Mouse (Mus musculus) liver, adult 2 months (tissue): ENCODE data around the gene Pdgfb. TPM values are rescaled to one million over a fixed set of nuclear protein-coding genes. Genes with fewer than 3 reads are reported as not detected.

Experiments
- DNase-seq: peaks from one replicate; pipeline ENCODE4 v3.0.0-alpha.2; 2011; ENCODE audit warnings: low read depth, low spot score; ENCODE audit errors: extremely low read depth
- H3K27ac ChIP-seq: fragments of 200-500 bp; replicated peaks from 2 replicates; pipeline ENCODE4 v1.5.1; 2012; ENCODE audit warnings: low read depth, mild to moderate bottlenecking, control low read depth, inconsistent platforms, low read length; ENCODE audit not compliant: insufficient read depth
- H3K27me3 ChIP-seq: fragments of 200-500 bp; 2 replicates; pipeline ENCODE4 v1.6.1; 2012; ENCODE audit warnings: mild to moderate bottlenecking, moderate library complexity, low read length, inconsistent platforms; ENCODE audit not compliant: control insufficient read depth, insufficient read depth
- H3K36me3 ChIP-seq: fragments of 200-500 bp; 2 replicates; pipeline ENCODE4 v1.6.1; 2012; ENCODE audit warnings: low read length, inconsistent platforms; ENCODE audit not compliant: control insufficient read depth, insufficient read depth
- H3K4me1 ChIP-seq: fragments of 200-500 bp; 2 replicates; pipeline ENCODE4 v1.6.1; 2011; ENCODE audit warnings: low read length; ENCODE audit not compliant: control insufficient read depth, insufficient read depth
- H3K4me3 ChIP-seq: fragments of 200-500 bp; 2 replicates; pipeline ENCODE4 v1.5.1; 2011; ENCODE audit warnings: low read depth, mild to moderate bottlenecking, control low read depth, low read length, moderate library complexity; ENCODE audit not compliant: insufficient read depth
- H3K79me2 ChIP-seq: fragments of 200-500 bp; 2 replicates; pipeline ENCODE4 v1.6.1; 2012; ENCODE audit warnings: inconsistent platforms, mild to moderate bottlenecking, low read length, moderate library complexity; ENCODE audit not compliant: control insufficient read depth, insufficient read depth
- H3K9ac ChIP-seq: fragments of 200-500 bp; 2 replicates; pipeline ENCODE4 v1.6.1; 2012; ENCODE audit warnings: low read depth, mild to moderate bottlenecking, control low read depth, inconsistent platforms, low read length
- CTCF ChIP-seq: fragments of 200-500 bp; IDR thresholded peaks from 2 replicates; pipeline ENCODE4 v1.5.1; 2011; ENCODE audit warnings: low read depth, low read length, control low read depth
- POLR2A ChIP-seq: fragments of 200-500 bp; IDR thresholded peaks from 2 replicates; pipeline ENCODE4 v1.6.1; 2011; ENCODE audit warnings: low read length, control low read depth; ENCODE audit not compliant: insufficient read depth; ENCODE audit errors: extremely low read depth
- WGBS: fragments of 180-500 bp; shearing (Covaris S2); methylation state at CpG from one replicate; pipeline ENCODE4 v1.1.7; 2018; 5-methylcytosine and 5-hydroxymethylcytosine counted together
- polyA plus RNA-seq: library from polyadenylated mRNA; depleted of rRNA; stranded (reverse); fragments of >200 nt; gene quantifications from 2 replicates; pipeline ENCODE4 v1.2.3, GENCODE M21; 2012
- total RNA-seq: library from RNA; depleted of rRNA; stranded (reverse); fragments of >200 nt; gene quantifications from 2 replicates; pipeline ENCODE4 v1.2.3, GENCODE M21; 2014

Gene Pdgfb
- total and polyA plus RNA-seq, 2 experiments: 0.65 to 1.2 TPM

DNA sequence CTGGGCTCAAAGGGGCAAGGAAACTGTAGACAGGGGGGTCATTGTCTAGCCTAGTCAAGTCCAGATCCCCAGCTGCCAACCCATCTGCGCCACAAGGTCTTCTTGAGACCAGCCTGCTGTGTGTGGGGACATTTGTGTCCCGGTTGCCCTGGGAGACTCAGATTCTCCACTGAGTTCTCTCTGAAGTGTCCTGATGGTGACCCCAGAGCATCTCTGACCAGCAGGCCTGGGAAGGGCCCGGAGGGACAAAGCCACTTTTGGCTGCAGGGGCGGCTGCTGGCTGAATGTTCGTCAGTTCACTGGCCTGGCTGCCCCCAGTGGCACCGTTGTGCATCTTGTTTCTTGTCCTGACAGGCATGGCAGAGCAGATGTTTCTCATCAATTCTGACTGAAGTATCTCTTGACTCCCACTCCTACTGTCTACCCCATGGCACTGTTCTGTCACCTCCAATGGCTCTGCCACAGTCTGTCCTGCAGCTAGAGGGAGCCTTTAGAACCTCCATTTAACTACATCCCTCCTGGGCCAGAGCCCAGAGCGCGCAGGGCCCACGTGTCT is 53.3 kb downstream of the Pdgfb start:
- no peak for DNase-seq
- no peak overlapping the region for H3K9ac ChIP-seq
- H3K4me1 ChIP-seq: no peaks in the 10 kb centered on the region
- H3K27ac ChIP-seq: no peak overlapping the region
- TF ChIP-seq POLR2A (no peak), CTCF (no peak)
- H3K79me2 ChIP-seq: no peaks in the 10 kb centered on the region
- 82% methylated on average over 9 of the region's 9 CpGs for WGBS
- no peaks in the 10 kb centered on the region for H3K36me3 ChIP-seq
- no peak overlapping the region for H3K4me3 ChIP-seq
- H3K27me3 ChIP-seq: no peaks in the 10 kb centered on the region

DNA sequence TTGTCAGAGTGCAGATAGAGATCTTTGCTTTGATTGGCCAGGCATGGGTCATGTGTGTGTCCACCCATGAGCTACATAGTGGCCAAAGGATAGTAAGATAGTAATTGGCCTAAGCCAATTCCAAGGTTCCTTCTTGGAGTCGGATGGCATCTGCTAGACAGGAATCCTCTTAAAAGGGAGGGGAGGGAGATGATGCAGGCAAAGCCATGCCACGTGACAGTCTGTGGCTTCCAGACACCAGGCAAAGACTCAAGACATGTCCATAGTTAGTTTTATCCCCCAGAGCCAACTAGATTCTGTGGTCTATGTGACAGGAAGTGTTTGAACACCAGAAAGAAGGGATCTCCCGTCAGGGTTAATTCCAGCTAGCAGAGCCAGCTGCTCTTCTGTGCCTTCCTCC is 56.4 kb downstream of the Pdgfb start:
- no peaks in the 10 kb centered on the region for H3K27me3 ChIP-seq
- no peak for TF ChIP-seq CTCF
- H3K9ac ChIP-seq: no peak overlapping the region
- H3K4me1 ChIP-seq: no peaks in the 10 kb centered on the region
- H3K4me3 ChIP-seq: no peak overlapping the region
- no peaks in the 10 kb centered on the region for H3K36me3 ChIP-seq
- no peaks in the 10 kb centered on the region for H3K79me2 ChIP-seq
- no peak overlapping the region for H3K27ac ChIP-seq
- no peak for DNase-seq
- WGBS: 82% methylated on average over 3 of the region's 3 CpGs

DNA sequence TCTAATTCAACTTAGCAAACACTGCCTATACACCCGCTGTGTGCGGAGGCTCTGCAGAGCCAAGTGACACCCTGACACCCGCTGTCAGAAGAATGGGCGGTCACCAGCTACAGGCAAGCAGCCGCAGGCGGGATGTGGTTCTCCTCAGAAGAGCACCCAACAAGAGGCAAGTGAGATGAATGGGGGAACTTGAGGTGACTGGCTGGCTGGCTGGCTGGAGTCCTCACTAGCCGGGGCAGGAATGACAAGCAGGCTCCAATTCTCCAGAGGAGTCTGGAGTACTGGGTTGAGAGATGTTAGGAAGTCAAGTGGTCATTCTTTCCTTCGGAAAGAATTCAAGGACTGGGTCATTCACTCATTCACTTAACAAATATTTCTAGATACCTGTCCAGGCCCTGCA is 58.2 kb downstream of the Pdgfb start:
- 36% methylated on average over 8 of the region's 8 CpGs for WGBS
- H3K4me3 ChIP-seq: no peak overlapping the region
- H3K27me3 ChIP-seq: no peaks in the 10 kb centered on the region
- no peak for DNase-seq
- no peak overlapping the region for H3K27ac ChIP-seq
- TF ChIP-seq CTCF (no peak), POLR2A (no peak)
- H3K79me2 ChIP-seq: no peaks in the 10 kb centered on the region
- no peaks in the 10 kb centered on the region for H3K36me3 ChIP-seq
- H3K9ac ChIP-seq: no peak overlapping the region
- H3K4me1 ChIP-seq: no peaks in the 10 kb centered on the region

DNA sequence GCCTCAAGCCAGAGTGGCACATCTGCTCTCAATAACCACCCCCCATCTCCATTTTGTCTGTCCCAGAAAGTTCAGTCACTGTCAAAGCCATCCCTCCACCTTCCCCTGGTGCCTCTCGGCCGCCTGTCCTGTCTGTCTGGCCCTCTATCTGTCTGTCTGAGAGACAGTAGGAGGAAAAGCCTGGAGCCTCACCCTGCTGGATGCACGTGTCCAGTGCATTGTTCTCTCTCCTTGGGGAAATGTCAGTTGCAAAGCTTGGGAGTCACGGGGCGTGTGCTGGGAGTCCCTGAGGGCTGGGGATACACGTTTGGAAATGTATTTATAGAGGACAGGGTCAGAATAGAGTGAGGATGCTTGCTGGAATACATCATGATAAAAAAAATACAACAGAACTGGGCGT is 61.3 kb downstream of the Pdgfb start:
- Histone ChIP-seq H3K4me1 (0 out of 2 replicates have a peak, but pooled peaks cover 2% of the 10 kb centered on the region), H3K79me2 (no peaks in the 10 kb centered on the region), H3K9ac (no peak overlapping the region), H3K27ac (no peak overlapping the region), H3K4me3 (no peak overlapping the region), H3K27me3 (no peaks in the 10 kb centered on the region; the same call in 1 of the 2 replicates), H3K36me3 (no peaks in the 10 kb centered on the region)
- DNase-seq: no peak
- 77% methylated on average over 7 of the region's 7 CpGs for WGBS
- no peak for TF ChIP-seq POLR2A

DNA sequence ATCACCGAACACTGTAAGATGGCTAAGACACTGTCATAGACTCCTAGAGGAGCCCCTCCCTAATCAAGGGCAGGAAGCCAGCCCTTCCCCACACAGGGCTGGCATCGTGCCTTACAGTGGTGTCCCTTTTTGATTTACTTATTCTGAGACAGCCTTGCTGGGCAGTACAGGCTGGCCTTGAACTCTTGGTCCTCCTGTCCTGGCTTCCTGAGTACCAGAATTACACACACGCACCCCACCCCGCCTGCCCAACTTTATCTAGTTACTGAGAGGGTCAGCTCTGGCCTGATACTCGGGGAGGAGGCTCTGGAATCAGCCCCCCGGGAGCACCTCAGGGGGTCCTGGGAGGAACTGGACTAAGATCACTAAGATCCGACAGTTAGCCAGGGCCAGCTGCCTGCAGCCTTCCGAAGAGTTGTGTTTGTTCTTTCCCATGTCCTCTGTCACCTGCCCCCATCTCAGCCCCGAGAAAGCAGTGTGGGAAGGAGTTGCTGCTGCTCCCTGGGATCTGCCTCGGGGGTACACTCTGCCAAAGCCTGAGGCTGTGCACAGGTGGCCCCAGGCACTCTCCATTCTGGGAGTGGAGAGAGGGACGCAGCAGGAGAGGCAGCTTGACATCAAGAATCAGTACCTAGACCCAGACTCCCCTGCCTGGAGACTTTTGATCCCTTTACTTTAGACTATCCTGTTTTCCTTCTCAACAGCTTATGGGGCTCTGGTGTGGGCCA is 62.1 kb downstream of the Pdgfb start:
- Histone ChIP-seq H3K9ac (no peak overlapping the region), H3K36me3 (no peaks in the 10 kb centered on the region), H3K4me1 (0 out of 2 replicates have a peak, but pooled peaks cover 2% of the 10 kb centered on the region), H3K79me2 (no peaks in the 10 kb centered on the region), H3K4me3 (no peak overlapping the region), H3K27me3 (no peaks in the 10 kb centered on the region; the same call in 1 of the 2 replicates), H3K27ac (peak overlapping the region; percentile 38)
- DNase-seq: no peak
- no peak for TF ChIP-seq POLR2A
- TF ChIP-seq CTCF: no peak
- 44% methylated on average over 11 of the region's 11 CpGs for WGBS
